Mouse (Mus musculus): ENCODE measurements around the gene Fstl4.

The Fstl4 gene

GRCm38 (mm10) chr11:53024403-53024802, 260.0 kb downstream of the Fstl4 start:
- DNase-seq (ENCODE audit: low read depth), result no peak

GRCm38 (mm10) chr11:53025686-53026085, 261.3 kb downstream of the Fstl4 start:
- DNase-seq (ENCODE audit: low read depth), result no peak

- DNase-seq (ENCODE audit: low read depth), result no peak
Observed at GRCm38 (mm10) chr11:53028421-53029168, 264.2 kb downstream of the Fstl4 start.

- peak; percentile 48 for DNase-seq (ENCODE audit: low read depth)
Observed at GRCm38 (mm10) chr11:53031777-53032176, 267.3 kb downstream of the Fstl4 start.

- peak; percentile 47 for DNase-seq (ENCODE audit: low read depth)
Observed at GRCm38 (mm10) chr11:53032336-53032735, 267.9 kb downstream of the Fstl4 start.

- no peak for DNase-seq (ENCODE audit: low read depth)
Observed at GRCm38 (mm10) chr11:53035414-53035813, 271.0 kb downstream of the Fstl4 start.

- DNase-seq (ENCODE audit: low read depth), result no peak
Observed at GRCm38 (mm10) chr11:53046850-53047249, 282.4 kb downstream of the Fstl4 start.

GRCm38 (mm10) chr11:53054151-53054550, 289.7 kb downstream of the Fstl4 start:
- DNase-seq (ENCODE audit: low read depth), result no peak

- DNase-seq (ENCODE audit: low read depth), result no peak
Observed at GRCm38 (mm10) chr11:53055896-53056295, 291.5 kb downstream of the Fstl4 start.

GRCm38 (mm10) chr11:53056781-53057180, 292.3 kb downstream of the Fstl4 start:
- DNase-seq (ENCODE audit: low read depth), result no peak

GRCm38 (mm10) chr11:53057821-53058553, 293.6 kb downstream of the Fstl4 start:
- DNase-seq (ENCODE audit: low read depth), result no peak

- no peak for DNase-seq (ENCODE audit: low read depth)
Observed at GRCm38 (mm10) chr11:53058557-53058956, 294.1 kb downstream of the Fstl4 start.

GRCm38 (mm10) chr11:53067699-53068478, 303.5 kb downstream of the Fstl4 start:
- DNase-seq (ENCODE audit: low read depth), result no peak

GRCm38 (mm10) chr11:53068479-53069065, 304.1 kb downstream of the Fstl4 start:
- DNase-seq (ENCODE audit: low read depth), result no peak

- no peak for DNase-seq (ENCODE audit: low read depth)
Observed at GRCm38 (mm10) chr11:53069751-53070150, 305.3 kb downstream of the Fstl4 start.

- DNase-seq (ENCODE audit: low read depth), result peak; percentile 46
Observed at GRCm38 (mm10) chr11:53071602-53072001, 307.2 kb downstream of the Fstl4 start.

- no peak for DNase-seq (ENCODE audit: low read depth)
Observed at GRCm38 (mm10) chr11:53077641-53078040, 313.2 kb downstream of the Fstl4 start.

- DNase-seq (ENCODE audit: low read depth), result peak; percentile 93
Observed at GRCm38 (mm10) chr11:53078419-53079334, 314.2 kb downstream of the Fstl4 start.

GRCm38 (mm10) chr11:53081310-53081709, 316.9 kb downstream of the Fstl4 start:
- DNase-seq (ENCODE audit: low read depth), result no peak

GRCm38 (mm10) chr11:53085367-53085766, 320.9 kb downstream of the Fstl4 start:
- DNase-seq (ENCODE audit: low read depth), result peak; percentile 59

Data from 416B (cell line).